Mouse (Mus musculus): ENCODE results near the gene Ugt2b34. TPM values are rescaled to one million over a fixed set of nuclear protein-coding genes. Genes with fewer than 3 reads are reported as not detected.
A peak's percentile ranks its signal among the peaks of the same experiment; 100 is the strongest.
"Not testable (repeated sequence)": the region's sequence is repeated elsewhere in the genome, so short reads cannot be mapped to it uniquely, and the experiment has no call there.

The Ugt2b34 gene
- polyA plus RNA-seq, 1 experiment from 2014 or later: 0.59 TPM

DNA sequence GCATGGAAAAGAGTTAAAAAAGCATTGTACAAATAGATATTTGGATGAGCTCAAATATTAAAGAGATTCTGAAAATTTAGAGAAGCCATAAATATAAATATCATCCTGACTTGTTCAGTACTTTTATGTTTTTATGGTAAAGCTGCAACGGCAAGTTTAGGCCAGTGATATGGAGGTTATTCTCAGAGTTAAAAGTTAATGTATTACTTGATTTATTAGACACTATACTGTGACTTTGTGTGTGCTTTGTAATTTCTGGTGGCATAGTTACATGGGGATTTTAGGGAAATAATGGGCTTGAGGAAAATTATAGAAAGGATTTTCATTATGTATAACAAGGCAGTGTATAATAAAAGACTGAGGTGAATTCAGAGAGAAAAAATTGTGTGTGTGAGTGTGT, 19.7 kb downstream of the Ugt2b34 start:
- Histone ChIP-seq H3K4me1 (ENCODE audit: control insufficient read depth, insufficient read depth, low read length) (no peaks in the 10 kb centered on the region), H3K4me2 (no peak overlapping the region), H3K9me3 (replicated peaks; ENCODE audit: control insufficient read depth, low read length) (no peaks in the 10 kb centered on the region), H3K27me3 (ENCODE audit: control insufficient read depth, insufficient read depth, low read length) (no peaks in the 10 kb centered on the region), H3K27ac (ENCODE audit: low read depth, low read length) (no peak overlapping the region), H3K4me3 (ENCODE audit: low read depth, low read length) (no peak overlapping the region), H3K36me3 (ENCODE audit: control insufficient read depth, insufficient read depth, low read length) (no peaks in the 10 kb centered on the region), H3K9ac (ENCODE audit: low read depth, low read length) (no peak overlapping the region)
- WGBS (ENCODE audit: insufficient replicate concordance): 81% methylated on average over 1 of the region's 1 CpGs
- no peak for ATAC-seq (replicated peaks; ENCODE audit: insufficient number of reproducible peaks, low FRiP score, low TSS enrichment)

DNA sequence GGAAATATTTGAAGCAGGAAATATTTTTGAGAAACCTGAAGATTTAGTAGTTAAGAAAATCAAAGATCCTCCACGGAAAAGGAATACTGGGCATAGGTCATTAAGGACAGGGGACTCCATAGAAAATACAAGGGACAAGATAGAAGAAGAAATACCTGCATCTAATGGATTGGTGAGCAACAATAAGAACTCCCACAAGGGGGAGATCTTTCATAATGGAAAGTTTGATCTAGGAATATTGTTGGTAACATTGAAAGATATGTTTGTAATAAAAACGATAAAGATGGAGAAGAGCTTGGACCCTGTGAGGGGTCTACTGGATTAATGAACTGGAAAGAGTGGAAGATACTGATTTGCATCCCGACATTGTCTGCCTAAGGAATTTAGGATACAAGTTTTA, 20.1 kb downstream of the Ugt2b34 start:
- Histone ChIP-seq H3K27ac (ENCODE audit: low read depth, low read length) (no peak overlapping the region), H3K4me3 (ENCODE audit: low read depth, low read length) (no peak overlapping the region), H3K27me3 (ENCODE audit: control insufficient read depth, insufficient read depth, low read length) (no peaks in the 10 kb centered on the region), H3K4me1 (ENCODE audit: control insufficient read depth, insufficient read depth, low read length) (no peaks in the 10 kb centered on the region), H3K36me3 (ENCODE audit: control insufficient read depth, insufficient read depth, low read length) (no peaks in the 10 kb centered on the region), H3K4me2 (no peak overlapping the region), H3K9ac (ENCODE audit: low read depth, low read length) (no peak overlapping the region), H3K9me3 (replicated peaks; ENCODE audit: control insufficient read depth, low read length) (no peaks in the 10 kb centered on the region)
- no peak for ATAC-seq (replicated peaks; ENCODE audit: insufficient number of reproducible peaks, low FRiP score, low TSS enrichment)
- WGBS (ENCODE audit: insufficient replicate concordance): 44% methylated on average over 3 of the region's 3 CpGs

DNA sequence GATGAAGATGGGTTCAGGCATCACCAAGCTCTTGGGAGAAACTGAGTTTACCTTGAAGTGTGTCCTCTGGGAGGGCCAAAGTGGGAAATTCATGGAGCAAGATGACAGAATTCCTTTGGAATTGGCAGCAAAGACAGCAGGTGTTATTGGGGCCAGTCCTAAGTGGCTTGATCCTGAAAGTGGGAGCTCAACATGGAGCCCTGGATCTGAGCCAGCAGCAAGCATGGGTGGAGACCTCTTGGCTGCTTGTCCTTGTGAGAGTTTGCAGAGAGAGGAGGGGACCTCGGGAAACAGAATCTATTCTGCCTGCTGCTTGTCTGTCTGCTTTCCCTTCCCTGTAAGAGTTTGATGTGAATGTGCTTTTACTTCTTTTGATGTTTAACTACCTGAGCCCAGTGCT, 34.9 kb downstream of the Ugt2b34 start:
- Histone ChIP-seq H3K27me3 (ENCODE audit: control insufficient read depth, insufficient read depth, low read length) (no peaks in the 10 kb centered on the region), H3K4me1 (ENCODE audit: control insufficient read depth, insufficient read depth, low read length) (no peaks in the 10 kb centered on the region), H3K4me3 (ENCODE audit: low read depth, low read length) (no peak overlapping the region), H3K9me3 (replicated peaks; ENCODE audit: control insufficient read depth, low read length) (no peaks in the 10 kb centered on the region), H3K4me2 (no peak overlapping the region), H3K27ac (ENCODE audit: low read depth, low read length) (no peak overlapping the region), H3K36me3 (ENCODE audit: control insufficient read depth, insufficient read depth, low read length) (no peaks in the 10 kb centered on the region), H3K9ac (ENCODE audit: low read depth, low read length) (no peak overlapping the region)
- ATAC-seq (replicated peaks; ENCODE audit: insufficient number of reproducible peaks, low FRiP score, low TSS enrichment): no peak
- WGBS (ENCODE audit: insufficient replicate concordance): 58% methylated on average over 1 of the region's 1 CpGs

DNA sequence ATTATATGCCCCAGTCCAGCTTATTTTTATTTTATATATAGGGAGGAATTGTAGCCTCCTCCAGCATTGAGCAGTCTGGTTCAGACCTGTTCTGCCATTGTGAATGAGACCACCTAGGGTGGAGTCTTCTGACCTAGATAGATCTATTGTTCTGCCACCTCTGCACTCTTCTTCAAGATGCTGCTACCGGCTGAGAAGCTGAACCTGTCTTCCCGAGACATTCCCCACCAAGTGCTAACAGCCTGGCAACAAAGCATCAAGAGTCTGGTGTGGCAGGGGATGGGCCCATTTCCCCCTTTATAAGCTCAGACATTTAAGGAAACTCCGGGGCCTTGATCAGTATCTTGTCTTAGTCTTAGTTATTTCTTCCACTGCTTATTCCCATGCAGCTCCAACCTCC, 48.4 kb downstream of the Ugt2b34 start:
- no peak overlapping the region for H3K4me2 ChIP-seq
- no peaks in the 10 kb centered on the region for H3K4me1 ChIP-seq (ENCODE audit: control insufficient read depth, insufficient read depth, low read length)
- H3K4me3 ChIP-seq (ENCODE audit: low read depth, low read length): no peak overlapping the region
- ATAC-seq (replicated peaks; ENCODE audit: insufficient number of reproducible peaks, low FRiP score, low TSS enrichment): no peak
- no peaks in the 10 kb centered on the region for H3K9me3 ChIP-seq (replicated peaks; ENCODE audit: control insufficient read depth, low read length)
- H3K9ac ChIP-seq (ENCODE audit: low read depth, low read length): no peak overlapping the region
- WGBS (ENCODE audit: insufficient replicate concordance): 53% methylated on average over 3 of the region's 3 CpGs
- H3K36me3 ChIP-seq (ENCODE audit: control insufficient read depth, insufficient read depth, low read length): no peaks in the 10 kb centered on the region
- no peak overlapping the region for H3K27ac ChIP-seq (ENCODE audit: low read depth, low read length)
- H3K27me3 ChIP-seq (ENCODE audit: control insufficient read depth, insufficient read depth, low read length): no peaks in the 10 kb centered on the region

DNA sequence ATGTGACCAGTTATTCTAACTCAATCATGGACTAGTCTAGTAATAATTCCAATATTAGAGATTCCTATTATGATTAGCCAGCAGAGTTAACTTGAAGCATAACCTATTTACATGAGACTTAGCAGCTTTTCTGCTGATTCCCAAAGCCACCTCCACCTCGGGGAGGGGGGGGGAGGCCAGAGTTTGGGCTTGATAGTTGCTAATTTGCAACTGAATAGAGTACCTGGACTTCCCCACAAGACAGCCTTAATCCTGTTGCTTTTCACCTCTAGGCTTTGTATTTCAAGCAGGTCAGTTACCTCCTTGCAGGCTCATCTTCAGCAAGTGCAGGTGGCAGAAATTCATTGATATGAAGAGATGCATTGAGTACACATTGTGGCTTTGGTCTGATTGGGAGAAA, 49.1 kb downstream of the Ugt2b34 start:
- no peak for ATAC-seq (replicated peaks; ENCODE audit: insufficient number of reproducible peaks, low FRiP score, low TSS enrichment)

DNA sequence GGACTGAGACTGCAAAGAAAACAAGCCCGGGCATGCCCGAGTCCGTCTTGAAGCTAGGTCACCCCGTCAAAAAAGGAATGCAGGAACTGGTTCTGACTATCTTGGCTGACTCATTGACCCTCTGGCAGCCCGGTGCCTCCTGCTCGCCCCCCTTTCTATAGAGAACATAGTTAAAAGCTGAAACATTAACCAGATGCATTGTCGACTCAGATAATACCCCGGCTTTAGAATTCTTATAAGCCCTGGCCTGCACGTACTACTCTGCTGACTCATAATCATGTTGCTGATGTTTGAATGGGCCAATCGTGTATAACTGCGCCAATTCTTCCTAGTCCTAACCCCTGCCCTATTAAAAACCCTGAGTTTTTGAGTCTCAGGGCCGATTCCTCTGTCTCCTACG, 50.2 kb downstream of the Ugt2b34 start:
- not testable (repeated sequence) for H3K27ac ChIP-seq (ENCODE audit: low read depth, low read length); H3K9ac ChIP-seq (ENCODE audit: low read depth, low read length); H3K4me1 ChIP-seq (ENCODE audit: control insufficient read depth, insufficient read depth, low read length); H3K4me3 ChIP-seq (ENCODE audit: low read depth, low read length); H3K36me3 ChIP-seq (ENCODE audit: control insufficient read depth, insufficient read depth, low read length); H3K4me2 ChIP-seq; H3K27me3 ChIP-seq (ENCODE audit: control insufficient read depth, insufficient read depth, low read length); H3K9me3 ChIP-seq (replicated peaks; ENCODE audit: control insufficient read depth, low read length)
- ATAC-seq (replicated peaks; ENCODE audit: insufficient number of reproducible peaks, low FRiP score, low TSS enrichment): peak; percentile 49; the same call in 1 of the 2 replicates
- WGBS (ENCODE audit: insufficient replicate concordance): 40% methylated on average over 13 of the region's 13 CpGs

More for the DNA sequence above, 49.1 kb downstream of the Ugt2b34 start:
- H3K9ac ChIP-seq (ENCODE audit: low read depth, low read length): no peak overlapping the region
- H3K4me3 ChIP-seq (ENCODE audit: low read depth, low read length): no peak overlapping the region
- no peaks in the 10 kb centered on the region for H3K9me3 ChIP-seq (replicated peaks; ENCODE audit: control insufficient read depth, low read length)
- no peaks in the 10 kb centered on the region for H3K4me1 ChIP-seq (ENCODE audit: control insufficient read depth, insufficient read depth, low read length)
- no peaks in the 10 kb centered on the region for H3K27me3 ChIP-seq (ENCODE audit: control insufficient read depth, insufficient read depth, low read length)
- H3K36me3 ChIP-seq (ENCODE audit: control insufficient read depth, insufficient read depth, low read length): no peaks in the 10 kb centered on the region
- H3K4me2 ChIP-seq: no peak overlapping the region
- 33% methylated on average over 1 of the region's 1 CpGs for WGBS (ENCODE audit: insufficient replicate concordance)
- no peak overlapping the region for H3K27ac ChIP-seq (ENCODE audit: low read depth, low read length)

DNA sequence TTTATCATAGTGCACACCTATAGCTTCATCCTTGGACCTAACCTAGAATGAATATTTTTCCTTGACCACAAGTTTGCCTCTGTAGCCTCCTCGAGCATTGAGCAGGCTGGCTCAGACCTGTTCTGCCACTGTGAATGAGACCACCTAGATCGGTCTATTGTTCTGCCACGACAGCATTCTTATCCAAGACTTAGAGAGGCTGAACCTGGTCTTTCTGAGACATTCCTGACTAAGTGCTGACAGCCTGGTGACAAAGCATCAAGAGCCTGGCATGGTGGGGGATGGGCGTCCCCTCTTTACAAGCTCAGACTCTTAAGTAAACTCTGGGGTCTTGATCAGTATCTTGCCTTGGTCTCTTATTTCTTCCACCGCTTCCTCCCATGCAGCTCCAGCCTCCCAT, 55.1 kb downstream of the Ugt2b34 start:
- Histone ChIP-seq H3K27me3 (ENCODE audit: control insufficient read depth, insufficient read depth, low read length) (no peaks in the 10 kb centered on the region), H3K36me3 (ENCODE audit: control insufficient read depth, insufficient read depth, low read length) (no peaks in the 10 kb centered on the region), H3K27ac (ENCODE audit: low read depth, low read length) (no peak overlapping the region), H3K4me1 (ENCODE audit: control insufficient read depth, insufficient read depth, low read length) (no peaks in the 10 kb centered on the region), H3K4me3 (ENCODE audit: low read depth, low read length) (no peak overlapping the region), H3K9me3 (replicated peaks; ENCODE audit: control insufficient read depth, low read length) (no peaks in the 10 kb centered on the region), H3K4me2 (no peak overlapping the region), H3K9ac (ENCODE audit: low read depth, low read length) (no peak overlapping the region)
- no peak for ATAC-seq (replicated peaks; ENCODE audit: insufficient number of reproducible peaks, low FRiP score, low TSS enrichment)
- WGBS (ENCODE audit: insufficient replicate concordance): 19% methylated on average over 5 of the region's 5 CpGs

DNA sequence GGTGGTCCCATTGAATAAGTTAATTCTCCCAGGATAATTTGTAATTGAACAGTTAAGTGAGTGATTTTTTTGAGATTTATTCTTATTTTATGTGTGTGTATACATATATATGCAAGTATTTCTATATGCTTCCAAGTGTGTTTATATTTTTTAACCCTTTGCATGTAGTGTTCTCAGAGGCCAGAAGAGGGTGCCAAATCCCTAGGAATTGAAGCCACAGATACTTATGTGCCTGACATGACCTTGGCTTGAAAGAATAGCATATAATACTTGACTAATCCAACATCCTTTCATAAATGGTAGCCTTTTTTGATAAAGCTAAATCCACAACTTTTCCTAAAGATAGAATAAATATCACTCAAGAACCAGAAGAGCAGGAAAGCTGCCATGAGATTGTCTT, 56.6 kb downstream of the Ugt2b34 start:
- no peak overlapping the region for H3K4me2 ChIP-seq
- no peaks in the 10 kb centered on the region for H3K4me1 ChIP-seq (ENCODE audit: control insufficient read depth, insufficient read depth, low read length)
- no peak for ATAC-seq (replicated peaks; ENCODE audit: insufficient number of reproducible peaks, low FRiP score, low TSS enrichment)
- H3K9me3 ChIP-seq (replicated peaks; ENCODE audit: control insufficient read depth, low read length): no peaks in the 10 kb centered on the region
- no peak overlapping the region for H3K4me3 ChIP-seq (ENCODE audit: low read depth, low read length)
- H3K27ac ChIP-seq (ENCODE audit: low read depth, low read length): no peak overlapping the region
- H3K36me3 ChIP-seq (ENCODE audit: control insufficient read depth, insufficient read depth, low read length): no peaks in the 10 kb centered on the region
- no peak overlapping the region for H3K9ac ChIP-seq (ENCODE audit: low read depth, low read length)
- no peaks in the 10 kb centered on the region for H3K27me3 ChIP-seq (ENCODE audit: control insufficient read depth, insufficient read depth, low read length)

DNA sequence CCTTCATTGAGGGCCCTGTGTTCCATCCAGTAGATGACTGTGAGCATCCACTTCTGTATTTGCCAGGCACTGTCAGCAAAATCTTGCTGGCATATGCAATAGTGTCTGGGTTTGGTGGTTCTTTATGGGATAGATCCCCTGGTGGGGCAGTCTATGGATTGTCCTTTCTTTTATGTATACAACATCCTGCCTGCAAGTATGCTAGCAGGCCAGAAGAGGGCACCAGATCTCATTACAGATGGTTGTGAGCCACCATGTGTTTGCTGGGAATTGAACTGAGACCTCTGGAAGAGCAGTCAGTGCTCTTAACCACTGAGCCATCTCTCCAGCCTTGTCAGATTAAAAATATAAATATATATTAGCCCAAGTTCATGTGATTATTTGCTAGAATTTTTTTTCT, 65.5 kb downstream of the Ugt2b34 start:
- not testable (repeated sequence) for H3K36me3 ChIP-seq (ENCODE audit: control insufficient read depth, insufficient read depth, low read length); H3K9me3 ChIP-seq (replicated peaks; ENCODE audit: control insufficient read depth, low read length); H3K4me1 ChIP-seq (ENCODE audit: control insufficient read depth, insufficient read depth, low read length); H3K27ac ChIP-seq (ENCODE audit: low read depth, low read length); H3K4me2 ChIP-seq; H3K27me3 ChIP-seq (ENCODE audit: control insufficient read depth, insufficient read depth, low read length); H3K4me3 ChIP-seq (ENCODE audit: low read depth, low read length); ATAC-seq (replicated peaks; ENCODE audit: insufficient number of reproducible peaks, low FRiP score, low TSS enrichment); H3K9ac ChIP-seq (ENCODE audit: low read depth, low read length)
